Mouse (Mus musculus) thymus, postnatal 36 days (tissue): ENCODE measurements at regions not wholly inside any gene's neighbourhood (a gene's known extent, or its start where the extent isn't known, plus 50 kb on each side); places are given as distances from the start of the nearest gene placed in this dataset.

Source experiments
- DNase-seq, 2 experiments: peaks; one replicate each; pipeline ENCODE4 v3.0.0; 2022; ENCODE audit warnings: mixed read lengths in 2 of 2

DNA sequence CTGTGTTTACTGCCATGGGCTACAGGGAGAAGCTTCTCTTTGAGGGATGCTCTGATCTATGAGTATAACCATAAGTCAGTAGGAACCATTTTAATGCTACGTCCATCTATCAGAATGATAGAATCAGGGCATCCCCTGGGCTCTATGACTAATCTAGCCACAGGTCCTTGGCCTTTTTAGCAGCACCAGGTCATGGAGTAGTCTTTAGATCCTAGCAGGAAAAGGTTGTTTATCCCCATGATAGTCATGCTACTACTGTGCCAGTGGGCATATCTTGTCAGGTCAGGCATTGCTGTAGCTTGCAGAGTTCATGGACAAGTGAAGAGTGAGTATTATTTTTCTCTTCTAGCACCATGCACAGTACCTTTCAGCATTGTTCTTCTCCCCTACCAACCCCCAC lies 226.2 kb upstream of the Id2 start:
- DNase-seq, result no peak

DNA sequence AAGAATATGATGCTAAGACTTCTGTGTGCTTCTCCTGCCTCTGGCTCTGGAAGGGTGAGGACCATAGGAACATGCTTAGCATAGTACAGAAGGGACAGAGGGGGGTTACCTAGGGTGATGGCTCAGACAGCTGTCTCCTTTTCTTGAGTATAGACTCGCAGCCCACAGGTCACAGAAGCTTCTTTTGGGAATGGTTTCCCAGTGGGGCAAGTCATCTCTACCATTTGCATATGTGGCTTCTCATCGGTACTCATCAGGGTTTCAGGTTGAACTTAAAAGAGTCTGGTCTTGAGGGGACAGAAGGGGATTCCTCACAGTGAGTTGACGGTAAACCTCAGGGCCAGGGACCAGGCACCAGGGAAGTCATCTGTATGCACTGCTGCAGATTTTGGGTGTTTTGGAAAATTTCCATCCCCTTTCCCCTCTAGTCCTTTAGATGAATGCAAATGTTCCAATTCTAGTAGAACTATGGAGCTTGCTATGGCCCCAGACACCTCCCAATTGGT lies 223.4 kb upstream of the Id2 start:
- DNase-seq, result no peak

DNA sequence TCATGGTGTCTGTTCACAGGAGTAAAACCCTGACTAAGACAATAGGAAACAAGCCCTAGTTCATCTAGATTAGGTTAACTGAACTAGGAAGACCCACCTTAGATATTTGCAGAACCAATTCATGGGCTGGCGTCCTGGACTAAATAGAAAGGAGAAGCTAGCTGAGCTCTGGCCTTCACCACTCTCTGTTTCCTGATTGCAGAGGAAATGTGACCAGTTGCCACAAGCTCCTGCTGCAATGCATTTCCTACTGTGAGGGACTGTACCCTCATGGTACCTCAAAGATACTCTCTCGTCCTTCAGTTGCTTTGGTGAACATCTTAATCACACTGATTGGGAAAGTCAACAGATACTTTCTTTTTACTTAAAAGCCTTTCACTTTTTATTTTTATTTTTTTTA lies 222.9 kb upstream of the Id2 start:
- DNase-seq, result no peak

DNA sequence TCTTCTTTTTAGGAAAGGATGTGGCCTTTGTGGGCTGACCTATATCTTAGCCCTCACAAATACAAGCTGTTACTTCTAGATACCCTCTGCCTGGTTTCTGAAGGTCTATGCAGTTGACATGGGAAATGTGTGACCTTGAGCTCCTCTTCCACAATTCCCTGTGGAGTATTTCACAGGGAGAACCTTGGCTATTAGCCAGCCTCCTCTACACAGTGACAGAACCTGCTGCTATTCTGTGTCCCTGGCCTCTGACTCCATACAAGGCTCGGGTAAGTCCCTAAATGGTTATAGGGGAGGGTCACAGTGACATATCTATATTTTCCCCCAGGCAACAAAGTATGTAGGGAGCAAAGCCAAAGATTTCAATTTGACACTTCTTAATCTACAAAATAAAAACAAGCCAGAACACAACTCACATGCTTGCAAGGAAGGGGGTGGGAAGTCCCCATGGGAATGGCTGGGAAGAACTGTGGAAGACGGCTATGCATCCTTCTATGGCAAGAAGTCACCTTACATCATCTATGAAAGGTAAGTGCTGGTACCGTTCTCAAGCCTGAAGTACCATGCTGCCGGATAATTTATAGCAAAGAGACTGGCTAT lies 221.2 kb upstream of the Id2 start:
- DNase-seq, result no peak

DNA sequence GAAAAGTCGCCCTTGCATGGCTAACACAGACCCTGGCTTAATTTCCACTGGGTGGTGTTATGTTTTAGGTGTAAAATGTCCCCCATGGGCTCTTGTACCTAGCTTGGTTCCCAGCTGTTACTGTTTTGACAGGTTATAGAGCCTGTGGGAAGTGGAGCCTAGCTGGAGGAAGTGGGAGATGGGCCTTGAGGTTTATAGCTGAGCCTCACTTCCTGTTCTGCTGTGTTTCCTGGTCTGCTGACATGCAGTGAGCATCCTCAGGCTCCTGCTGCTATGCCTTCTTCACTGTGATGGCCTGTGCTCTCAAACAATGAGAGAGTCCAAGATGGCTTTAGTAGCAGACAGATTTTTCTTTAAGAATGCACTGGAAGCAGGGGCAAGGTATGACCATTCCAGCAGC lies 219.0 kb upstream of the Id2 start:
- DNase-seq, result peak; percentile 21 to 37

DNA sequence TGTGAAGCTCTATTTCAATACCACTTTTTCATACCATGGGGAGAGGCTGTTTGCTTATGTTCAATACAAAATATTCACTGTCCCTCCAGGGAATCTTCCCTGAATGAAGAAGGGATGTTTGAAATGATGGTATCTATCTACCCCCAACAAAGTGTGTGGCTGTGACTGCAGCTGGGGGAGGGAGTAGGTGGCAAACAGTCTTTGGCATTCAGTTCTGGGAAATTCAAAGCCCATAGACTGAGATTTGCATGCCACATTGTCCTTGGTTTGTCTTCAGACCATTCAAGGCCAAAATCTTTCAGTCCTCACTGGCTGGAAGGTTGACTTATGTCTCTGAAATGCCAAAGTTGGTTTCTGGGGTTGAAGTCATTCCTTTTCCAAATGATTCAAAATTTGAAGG lies 216.3 kb upstream of the Id2 start:
- no peak for DNase-seq

DNA sequence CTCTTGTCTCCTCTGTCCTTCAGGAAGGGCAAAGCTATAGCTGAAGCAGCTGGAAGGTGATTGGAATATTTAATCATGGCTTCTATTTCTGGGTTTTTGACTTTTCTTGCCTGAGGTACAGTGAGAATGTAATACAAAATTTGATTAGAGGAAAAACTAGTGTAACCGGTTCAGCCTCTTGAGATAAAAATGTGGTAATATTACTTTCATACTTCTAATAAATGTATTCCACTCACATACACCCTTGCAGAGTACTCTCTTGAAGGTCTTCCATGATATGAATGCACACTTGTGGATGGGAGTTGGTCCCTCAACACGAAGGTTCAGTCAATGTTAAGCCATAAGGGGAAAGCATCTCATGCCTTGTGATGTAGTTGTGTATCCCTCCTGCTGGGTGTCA lies 215.4 kb upstream of the Id2 start:
- DNase-seq, result no peak

DNA sequence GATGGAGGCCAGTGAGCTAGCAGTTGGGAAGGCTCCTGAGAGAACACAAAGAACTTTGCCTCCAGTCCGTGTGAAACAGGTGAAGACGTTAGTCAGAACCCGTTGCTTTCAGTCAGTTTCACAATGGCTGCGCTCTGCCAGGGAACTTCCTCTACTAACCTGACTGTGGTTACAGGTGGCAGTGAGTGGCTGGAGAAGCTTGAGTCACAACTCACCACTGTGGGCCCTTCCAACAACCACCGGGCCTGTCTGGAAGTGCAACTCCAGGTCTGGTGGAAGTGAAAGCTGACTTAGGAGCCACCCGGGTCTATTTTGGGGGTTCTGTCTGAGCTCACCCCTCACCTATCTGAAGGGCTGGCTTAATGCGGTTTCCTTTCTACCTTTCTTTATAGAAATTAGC lies 214.8 kb upstream of the Id2 start:
- DNase-seq, result peak; percentile 30 to 39

DNA sequence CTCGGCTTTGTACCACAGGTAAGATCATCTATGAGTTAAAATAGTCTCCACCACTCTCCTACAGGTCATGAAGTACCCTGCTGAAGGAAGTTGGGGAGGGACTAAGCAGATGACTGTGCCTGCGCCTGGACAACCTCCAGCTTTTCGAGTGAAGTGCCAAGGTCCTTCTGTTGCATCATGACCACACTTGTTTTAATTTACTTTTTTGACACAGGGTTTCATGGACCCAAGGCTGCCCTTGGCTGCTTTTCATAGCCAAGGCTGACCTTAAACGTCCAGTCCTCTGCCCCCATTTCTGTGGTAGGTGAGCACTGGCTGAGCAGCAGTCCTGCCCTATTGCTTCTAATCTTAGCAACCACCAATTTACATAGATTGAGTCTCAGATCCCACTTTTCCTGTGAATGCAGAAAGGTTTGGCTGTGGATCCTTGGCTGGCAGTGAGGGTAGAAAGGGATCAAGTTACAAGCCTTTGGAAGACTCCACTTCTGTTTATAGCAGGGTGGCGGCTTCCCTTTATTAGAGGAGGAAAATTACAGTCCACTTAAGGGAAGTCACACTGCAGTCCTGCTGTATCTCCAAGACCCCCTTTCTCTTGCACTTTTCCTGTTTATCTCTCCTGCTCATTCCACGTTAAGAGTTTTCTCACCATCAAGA lies 213.5 kb upstream of the Id2 start:
- no peak for DNase-seq

DNA sequence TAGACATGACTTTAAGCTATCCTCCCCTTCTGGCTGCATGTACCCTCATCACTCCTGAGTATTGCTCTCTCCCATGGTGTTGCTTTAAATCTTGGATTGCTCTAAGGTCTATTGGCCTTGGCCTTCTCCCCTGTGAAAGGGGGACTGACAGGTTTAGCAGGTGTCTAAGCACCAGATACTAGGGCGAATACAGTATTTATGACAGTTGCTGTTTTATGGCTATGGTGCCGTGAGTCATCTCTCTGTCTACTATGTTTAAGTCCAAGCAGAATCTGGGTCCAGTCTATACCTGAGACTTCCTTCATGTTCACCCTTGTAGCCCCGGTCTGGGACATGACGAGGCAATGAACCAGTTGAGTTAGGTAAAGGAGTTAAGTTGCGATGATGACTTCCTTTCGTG lies 212.3 kb upstream of the Id2 start:
- DNase-seq, result no peak

DNA sequence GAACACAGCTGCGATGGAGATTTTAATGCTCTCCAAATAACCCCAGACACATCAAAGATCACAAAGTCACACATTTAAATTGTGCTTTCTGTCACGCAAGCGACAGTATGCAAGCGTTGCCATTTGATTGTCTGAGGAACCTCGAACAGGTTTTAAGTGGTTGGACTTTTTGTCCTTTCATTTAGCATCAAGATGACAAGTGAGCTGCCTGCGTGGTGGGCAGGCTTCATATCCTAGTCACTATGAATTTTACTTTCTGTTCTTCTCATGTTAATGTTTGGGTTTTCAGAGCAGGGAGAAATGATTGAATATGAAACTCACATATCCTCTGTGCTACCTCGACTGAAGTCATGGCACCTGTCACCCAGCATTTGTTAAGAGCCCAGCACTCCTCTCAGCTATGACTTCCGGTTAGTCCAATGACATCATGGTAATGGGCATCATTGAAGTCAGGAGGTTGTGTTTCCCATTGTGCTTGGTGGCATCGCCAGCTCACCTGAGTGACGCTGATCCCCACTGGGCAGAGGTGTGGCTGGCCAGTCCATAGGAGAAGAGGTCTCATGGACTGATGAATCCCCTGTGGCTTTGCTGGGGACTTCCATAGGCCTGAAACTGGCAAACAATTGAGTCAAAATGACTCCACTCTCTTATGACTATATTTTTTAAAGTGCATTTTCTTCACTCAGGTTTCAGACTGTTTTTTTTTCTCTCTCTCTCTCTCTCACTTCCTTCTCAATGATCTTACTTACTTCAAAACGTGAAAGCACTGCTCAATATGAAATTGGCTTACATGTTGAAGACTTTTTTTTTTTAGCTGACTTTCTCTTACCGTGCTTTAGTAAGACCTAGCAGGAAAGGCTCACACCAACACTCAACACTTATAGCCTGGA lies 209.1 kb upstream of the Id2 start:
- no peak for DNase-seq

DNA sequence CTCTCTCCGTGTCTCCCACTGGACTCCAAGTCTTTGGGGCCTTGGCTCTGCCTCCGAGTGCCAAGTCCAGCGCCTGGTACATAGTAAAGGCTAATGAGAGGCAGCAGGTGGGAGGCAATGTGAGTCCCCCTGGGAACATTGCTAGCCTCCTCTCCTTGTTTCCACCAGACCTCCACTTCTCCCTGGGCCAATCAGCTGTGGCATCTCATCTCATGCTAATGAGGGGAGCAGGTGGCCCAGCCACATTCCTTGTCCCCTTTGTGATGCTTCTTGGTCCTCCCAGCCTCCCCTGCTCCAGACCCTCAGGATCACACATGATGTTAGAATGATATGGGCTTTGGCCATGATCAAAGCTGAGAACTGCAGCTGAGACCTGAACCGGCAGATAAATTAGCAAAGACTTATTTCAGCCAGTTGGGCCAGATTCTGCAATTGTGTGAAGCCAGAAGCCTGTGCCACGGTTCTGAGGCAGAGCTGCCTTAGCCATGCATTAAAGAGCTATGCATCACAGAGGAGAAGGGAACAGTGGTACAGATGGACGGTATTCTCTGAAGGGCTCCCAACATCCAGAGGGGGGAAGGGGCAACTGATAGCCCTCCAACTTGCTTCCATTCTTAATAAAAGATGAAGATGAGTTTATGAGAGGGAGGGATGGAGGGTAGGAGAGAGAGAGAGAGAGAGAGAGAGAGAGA lies 208.0 kb upstream of the Id2 start:
- no peak for DNase-seq

DNA sequence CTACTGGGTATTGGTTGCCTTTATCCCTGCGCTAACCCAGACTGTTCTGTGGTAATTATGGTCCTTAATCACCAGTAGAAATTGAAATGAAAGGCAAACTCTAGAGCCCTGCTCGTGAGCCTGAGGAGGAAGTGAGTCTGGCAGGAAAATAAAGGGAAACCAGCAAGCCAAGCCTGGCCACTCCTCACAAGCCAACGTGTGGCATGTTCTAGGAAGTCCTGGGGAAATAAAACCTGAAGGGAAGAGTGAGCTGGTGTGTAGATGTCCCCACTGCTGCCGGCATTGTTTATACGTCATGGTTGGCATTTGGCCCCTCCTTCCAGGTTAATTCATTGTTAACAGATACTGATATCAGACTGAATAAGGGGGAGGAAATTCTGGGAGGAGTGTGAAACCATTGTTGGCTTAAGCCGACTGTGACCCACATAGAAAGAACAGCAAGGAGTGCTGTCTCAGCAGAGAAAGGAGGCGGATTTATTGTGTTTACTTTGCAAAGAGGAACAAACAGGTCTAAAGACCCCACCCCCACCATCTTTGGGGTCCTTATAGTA lies 206.6 kb upstream of the Id2 start:
- DNase-seq, result no peak

DNA sequence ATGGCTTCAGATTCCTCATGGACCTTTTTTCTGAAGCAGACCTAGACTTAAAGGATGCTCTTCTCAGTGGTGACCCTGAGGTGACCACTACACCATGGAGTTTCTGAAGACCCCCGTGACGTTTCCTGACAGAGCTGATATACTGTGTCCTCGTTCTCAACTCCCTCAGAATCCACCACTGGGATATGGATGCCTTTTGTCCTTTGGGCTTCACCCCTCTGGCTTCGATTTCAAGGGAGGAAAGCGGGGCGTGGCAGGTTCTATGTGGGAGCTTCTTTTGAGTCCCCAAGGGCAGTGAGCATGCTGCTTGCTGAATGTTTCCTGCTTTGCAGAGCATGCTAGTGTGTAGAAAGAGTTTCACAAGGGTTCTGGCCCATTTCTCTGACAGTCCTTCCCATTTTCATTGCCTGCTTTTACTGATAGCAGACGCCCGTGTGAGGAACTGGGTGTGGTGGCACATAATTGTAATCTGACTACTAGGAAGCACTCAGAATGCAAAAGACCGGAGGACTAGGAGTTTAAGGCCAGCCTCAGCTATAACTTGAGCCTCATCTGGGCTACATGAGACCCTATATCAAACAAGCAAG lies 204.0 kb upstream of the Id2 start:
- DNase-seq, result no peak

DNA sequence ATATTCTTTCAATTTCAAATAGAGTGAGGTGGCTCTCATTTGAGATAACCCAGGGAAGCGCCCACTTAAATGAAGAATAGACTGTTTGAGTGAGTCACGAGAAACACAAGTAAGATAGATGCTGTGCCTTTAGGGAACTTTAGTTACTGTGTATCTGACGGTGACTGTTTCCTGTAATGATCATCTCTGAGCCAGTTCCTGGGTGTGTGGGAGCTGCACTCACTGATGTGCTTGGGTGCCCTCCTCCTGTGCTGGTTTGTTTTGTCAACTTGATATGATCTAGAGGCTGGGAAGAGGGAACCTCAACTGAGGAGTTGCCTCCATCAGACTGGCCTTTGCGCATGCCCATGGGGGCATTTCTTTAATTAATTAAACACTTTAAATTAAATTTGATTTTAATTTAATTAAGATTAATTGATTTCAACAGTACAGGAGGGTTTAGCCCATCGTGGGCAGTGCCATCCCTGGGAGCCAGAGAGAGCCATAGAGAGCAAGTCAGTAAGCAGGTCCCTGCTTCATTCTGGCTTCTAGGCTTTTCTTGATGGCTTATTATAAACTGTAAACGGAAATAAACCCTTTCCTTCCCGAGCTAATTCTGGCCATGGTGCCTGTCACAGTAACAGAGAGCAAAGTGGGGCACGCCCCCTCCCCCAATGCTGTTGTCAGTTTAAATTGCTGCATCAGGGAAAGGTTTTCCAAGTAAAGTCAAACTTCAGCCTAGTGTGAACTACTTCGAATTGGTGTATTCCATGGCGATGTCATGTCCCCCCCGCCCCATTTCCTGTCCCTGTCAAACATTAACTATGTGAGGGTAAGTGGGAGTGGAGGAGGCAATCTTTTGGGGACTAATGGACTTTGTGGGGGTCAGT lies 202.9 kb upstream of the Id2 start:
- DNase-seq, result no peak

DNA sequence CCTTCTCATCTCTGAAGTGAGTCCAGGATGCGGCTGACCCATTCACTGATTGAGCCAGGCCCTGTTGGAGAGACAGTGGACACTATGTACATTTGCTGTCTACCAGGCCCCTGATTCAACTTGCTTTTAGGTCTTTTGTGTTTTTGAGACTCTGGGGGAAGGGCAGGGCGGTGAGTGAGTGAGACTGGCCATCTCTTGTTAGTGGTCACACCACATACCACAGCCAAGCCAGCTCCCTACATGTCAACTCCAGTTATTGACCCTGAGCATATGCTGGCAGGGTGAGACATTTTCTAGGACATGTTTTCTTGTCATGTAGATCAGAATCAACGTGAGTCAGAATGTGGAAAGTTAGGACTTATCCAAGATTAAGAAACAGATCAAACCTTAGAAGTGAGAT lies 201.8 kb upstream of the Id2 start:
- no peak for DNase-seq

DNA sequence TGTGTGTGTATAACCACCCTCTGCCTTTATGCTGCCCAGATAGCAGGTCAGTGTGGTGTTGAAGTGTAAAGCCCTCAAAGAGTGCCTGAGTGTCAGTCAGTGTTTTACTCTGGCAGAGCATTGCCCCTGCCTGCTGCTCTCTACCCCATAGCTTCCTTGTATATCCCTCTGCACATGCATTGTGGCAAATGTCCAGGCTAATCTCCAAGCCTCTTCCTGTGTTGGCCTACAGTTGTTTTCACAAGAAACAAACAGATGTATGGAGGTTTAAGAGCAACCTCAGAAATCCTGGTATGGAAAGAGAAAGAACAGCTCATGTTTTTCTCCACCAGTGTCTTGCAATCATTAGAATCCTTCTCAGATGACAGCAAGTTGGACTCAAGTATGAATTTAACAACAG lies 201.0 kb upstream of the Id2 start:
- DNase-seq, result no peak

DNA sequence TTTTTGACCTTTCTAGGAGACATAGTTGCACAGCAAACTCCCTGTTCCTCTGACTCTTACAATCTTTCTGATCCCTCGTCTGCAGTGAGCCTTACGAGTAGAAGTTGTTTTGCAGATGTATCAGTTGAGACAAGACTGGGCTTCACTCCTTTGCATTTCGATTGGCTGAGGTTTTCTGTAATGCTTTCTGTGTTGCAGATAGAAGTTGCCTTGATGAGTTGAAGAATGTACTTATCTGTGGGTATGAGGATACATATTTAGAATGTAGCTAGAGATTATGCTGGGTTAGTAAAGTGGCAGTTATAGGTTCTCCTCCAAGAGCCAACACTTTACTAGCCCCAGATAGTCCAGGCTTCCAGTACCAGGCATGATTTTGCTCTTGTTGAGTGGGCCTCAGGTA lies 199.7 kb upstream of the Id2 start:
- no peak for DNase-seq

DNA sequence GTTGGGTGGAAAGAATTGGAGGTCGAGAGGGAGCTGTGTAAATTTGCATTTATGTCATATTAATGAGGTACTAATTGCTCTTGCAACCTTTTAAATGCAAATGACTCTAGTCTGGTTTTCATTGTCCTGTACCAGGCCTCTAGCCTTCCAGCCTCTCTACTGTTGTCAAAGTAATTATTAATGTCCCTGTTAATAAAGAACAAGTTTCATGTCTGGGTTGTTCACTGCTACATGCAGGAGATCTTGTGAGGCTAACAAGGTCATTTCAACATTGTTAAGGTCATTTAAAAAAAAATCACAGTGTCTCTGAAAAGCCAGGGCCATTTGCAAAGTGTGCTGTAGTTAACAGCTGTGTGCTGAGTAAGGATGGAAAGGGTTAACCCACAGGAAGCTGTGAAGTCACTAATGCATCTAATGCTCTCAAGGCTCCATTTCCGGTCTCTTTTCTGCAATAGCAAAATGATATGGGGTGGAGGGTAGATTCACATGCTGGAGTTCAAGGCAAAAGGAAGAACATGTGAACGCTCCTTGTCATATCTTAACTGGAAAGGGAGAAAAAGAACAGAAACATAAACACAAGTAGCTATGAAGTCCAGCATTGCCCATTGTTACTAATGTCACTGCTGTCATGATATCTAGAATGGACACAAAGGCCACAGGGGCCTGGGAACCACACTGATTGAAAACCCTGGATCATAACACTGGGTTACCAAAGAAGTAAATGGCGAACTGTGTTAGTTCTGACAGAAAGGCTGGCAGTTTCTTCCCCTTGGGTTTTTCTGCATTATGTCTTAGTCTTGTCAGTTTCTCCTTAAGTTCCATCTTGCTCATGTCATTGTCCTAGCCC lies 197.5 kb upstream of the Id2 start:
- no peak for DNase-seq

DNA sequence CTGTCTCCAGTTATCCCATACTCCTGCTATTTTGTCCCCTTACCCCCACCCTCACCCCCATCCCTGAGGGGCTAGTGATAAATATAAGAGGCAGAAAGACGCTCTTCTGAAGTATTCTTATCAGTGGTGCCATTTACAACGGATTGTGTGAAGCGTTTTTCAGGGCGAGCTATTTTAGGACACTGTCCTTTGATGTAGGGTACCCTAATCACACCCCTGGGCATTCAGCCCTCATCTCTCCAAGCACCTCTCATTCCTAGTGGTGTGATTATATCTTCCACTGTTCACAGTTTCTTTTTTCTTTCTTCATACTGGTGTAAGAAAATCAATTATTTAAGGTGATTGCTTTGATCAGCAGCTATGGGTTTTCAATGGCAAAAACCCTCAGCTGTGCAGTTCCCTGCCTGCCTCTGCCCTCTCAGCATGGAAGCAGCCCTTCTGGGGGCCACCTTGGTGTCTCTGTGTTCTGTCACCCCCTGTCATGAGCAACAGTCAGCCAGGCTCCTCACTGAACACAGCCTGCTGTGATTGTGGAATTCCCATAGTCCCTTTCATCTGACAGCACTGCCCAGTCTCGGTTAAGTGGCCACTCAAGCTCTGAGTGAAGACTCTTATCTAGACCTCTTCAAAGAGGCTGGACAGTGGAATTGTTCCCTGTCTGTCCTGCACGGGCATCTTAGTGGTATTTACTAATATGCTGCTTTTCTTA lies 196.7 kb upstream of the Id2 start:
- no peak for DNase-seq
